Mouse (Mus musculus): ENCODE measurements around the gene Vapa.
A peak's percentile ranks its signal among the peaks of the same experiment; 100 is the strongest.
"Not testable (repeated sequence)": the region's sequence is repeated elsewhere in the genome, so short reads cannot be mapped to it uniquely, and the experiment has no call there.

Gene Vapa

GRCm38 (mm10) chr17:65564189-65564588, 49.2 kb downstream of the Vapa start:
- no peak for DNase-seq (ENCODE audit: low spot score in 2 of 2)

- DNase-seq (ENCODE audit: low spot score in 2 of 2): no peak
Measured at GRCm38 (mm10) chr17:65563345-65563744, 50.0 kb downstream of the Vapa start.

- DNase-seq (ENCODE audit: low spot score in 2 of 2): peak; percentile 50 to 76
Measured at GRCm38 (mm10) chr17:65562761-65563160, 50.6 kb downstream of the Vapa start.

GRCm38 (mm10) chr17:65561361-65562015, 51.9 kb downstream of the Vapa start:
- DNase-seq (ENCODE audit: low spot score in 2 of 2): no peak

GRCm38 (mm10) chr17:65559273-65559672, 54.1 kb downstream of the Vapa start:
- DNase-seq (ENCODE audit: low spot score in 2 of 2): peak in 1 of 2 experiments; percentile 63

- DNase-seq (ENCODE audit: low spot score in 2 of 2): no peak
Measured at GRCm38 (mm10) chr17:65558788-65559187, 54.6 kb downstream of the Vapa start.

GRCm38 (mm10) chr17:65558217-65558616, 55.1 kb downstream of the Vapa start:
- DNase-seq (ENCODE audit: low spot score in 2 of 2): peak; percentile 61 to 76

GRCm38 (mm10) chr17:65557212-65557611, 56.1 kb downstream of the Vapa start:
- DNase-seq (ENCODE audit: low spot score in 2 of 2): peak; percentile 14 to 29

GRCm38 (mm10) chr17:65556798-65557197, 56.6 kb downstream of the Vapa start:
- DNase-seq (ENCODE audit: low spot score in 2 of 2): no peak

- DNase-seq (ENCODE audit: low spot score in 2 of 2): no peak
Measured at GRCm38 (mm10) chr17:65552426-65552997, 60.8 kb downstream of the Vapa start.

- no peak for DNase-seq (ENCODE audit: low spot score in 2 of 2)
Measured at GRCm38 (mm10) chr17:65550357-65550756, 63.0 kb downstream of the Vapa start.

- no peak for DNase-seq (ENCODE audit: low spot score in 2 of 2)
Measured at GRCm38 (mm10) chr17:65548698-65549365, 64.5 kb downstream of the Vapa start.

GRCm38 (mm10) chr17:65546221-65546620, 67.1 kb downstream of the Vapa start:
- DNase-seq (ENCODE audit: low spot score in 2 of 2): not testable (repeated sequence)

- DNase-seq (ENCODE audit: low spot score in 2 of 2): peak in 1 of 2 experiments; percentile 17
Measured at GRCm38 (mm10) chr17:65540441-65541272, 72.7 kb downstream of the Vapa start, which contains the start of gene Tmem232. Tmem232 (minus strand) TSS chr17:65540782.

GRCm38 (mm10) chr17:65536156-65536555, 77.2 kb downstream of the Vapa start:
- peak; percentile 10 to 54 for DNase-seq (ENCODE audit: low spot score in 2 of 2)

- DNase-seq (ENCODE audit: low spot score in 2 of 2): not testable (repeated sequence)
Measured at GRCm38 (mm10) chr17:65532381-65532780, 81.0 kb downstream of the Vapa start.
